Mouse (Mus musculus): Measurements from ENCODE around the gene Gemin7.

The Gemin7 gene

DNA sequence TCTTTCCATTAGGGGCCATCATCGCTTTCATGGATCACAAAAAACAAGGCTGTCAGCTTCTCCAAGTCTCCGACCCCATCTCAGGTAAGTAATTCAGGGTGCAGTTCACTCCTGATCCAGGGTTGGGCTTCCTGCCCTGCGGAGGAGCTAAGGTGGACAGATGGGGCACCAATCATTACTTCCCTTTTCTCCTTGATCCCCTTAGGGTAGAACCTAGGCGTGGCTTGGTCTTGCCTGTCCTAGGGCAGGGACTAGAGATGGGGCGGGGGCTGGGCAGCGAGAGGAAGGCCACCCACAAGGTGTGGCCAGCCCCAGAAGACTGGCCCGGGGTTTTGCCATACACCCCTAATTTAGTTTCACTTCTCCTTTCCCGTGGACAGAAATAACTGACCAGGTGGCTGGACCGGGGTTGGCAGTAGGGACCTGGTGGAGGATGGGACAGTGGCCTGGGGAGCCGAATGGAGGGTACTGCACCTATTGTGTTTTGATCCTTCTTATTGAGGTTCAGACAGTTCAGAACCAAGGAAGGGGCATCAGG is 551 bp upstream of the Gemin7 start:
- no peak for DNase-seq (ENCODE audit: extremely low spot score, low spot score)

DNA sequence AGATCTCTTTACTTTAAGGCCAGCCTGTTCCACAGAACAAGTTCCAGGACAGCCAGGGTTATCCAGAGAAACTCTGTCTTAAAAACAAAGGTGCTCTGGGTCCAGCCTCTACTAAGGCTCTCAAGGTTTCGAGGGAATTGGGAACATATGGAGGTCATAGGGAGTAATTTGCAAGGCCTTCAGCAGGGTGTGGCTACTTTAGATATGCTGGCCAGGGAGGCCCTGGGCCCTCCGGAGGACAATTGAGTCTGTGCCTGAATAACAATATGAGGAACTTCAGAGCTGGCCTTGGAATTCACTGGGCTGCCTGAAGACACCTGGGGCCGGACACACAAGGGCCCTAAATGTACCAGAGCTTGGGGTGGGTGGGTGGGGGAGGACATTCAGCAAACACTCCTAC is 1.8 kb downstream of the Gemin7 start:
- DNase-seq (ENCODE audit: extremely low spot score, low spot score) = no peak

DNA sequence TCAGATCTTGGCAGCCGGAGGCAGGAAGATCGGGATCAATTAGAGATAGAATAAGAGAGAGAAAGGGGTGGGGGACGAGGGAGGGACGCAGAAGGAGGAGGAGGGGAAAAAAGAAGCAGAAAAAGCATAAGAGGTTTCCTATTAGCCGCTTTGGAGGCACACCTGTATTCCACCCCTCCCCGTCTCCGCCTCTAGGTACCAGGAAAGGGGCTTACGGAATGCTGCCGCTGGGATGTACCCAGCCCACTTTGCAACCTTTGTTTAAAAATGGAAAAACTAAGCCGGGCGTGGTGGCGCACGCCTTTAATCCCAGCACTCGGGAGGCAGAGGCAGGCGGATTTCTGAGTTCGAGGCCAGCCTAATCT is 3.6 kb downstream of the Gemin7 start:
- DNase-seq (ENCODE audit: extremely low spot score, low spot score) = no peak

DNA sequence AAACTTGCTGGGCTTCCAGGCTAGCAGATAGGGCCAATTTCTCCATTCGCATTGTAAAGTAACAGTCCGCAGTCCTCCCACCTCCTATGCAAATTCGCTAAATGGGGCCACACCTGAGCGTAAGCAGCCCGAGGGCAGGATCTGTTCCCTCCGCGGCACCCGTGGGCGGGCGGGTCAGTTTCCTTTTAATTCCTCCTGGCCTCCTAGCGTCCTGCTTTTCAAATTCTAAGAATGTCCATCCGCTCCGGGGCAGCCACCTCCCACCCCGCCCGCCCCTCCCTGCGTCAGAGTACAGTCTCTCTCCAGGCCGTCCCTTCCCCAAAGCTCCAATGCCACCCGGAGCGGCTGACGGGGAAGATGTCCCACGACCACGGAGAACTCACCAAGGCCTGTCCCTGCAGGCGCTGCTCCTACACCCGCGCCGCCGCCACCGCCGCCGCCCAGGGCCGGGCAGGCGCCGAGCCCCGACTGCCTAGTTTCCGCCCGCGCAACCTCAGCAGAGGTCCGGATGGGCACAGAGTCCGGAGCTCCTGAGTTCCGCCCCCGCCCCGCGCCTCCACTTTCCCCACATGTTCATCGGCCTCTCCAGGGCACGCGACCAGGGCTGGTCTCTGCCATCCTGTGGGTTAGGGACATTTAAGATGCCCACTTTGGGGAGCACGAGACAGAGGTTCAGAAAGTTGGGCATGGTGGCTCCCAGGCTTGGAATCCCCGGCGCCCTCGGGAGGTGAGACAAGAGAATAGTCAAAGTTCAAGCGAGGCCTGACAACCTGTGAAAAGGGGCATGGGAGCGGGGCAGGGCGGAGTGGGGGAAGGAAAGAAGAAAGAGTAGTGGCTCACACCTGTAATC is 4.2 kb downstream of the Gemin7 start:
- peak; percentile 92 for DNase-seq (ENCODE audit: extremely low spot score, low spot score)

DNA sequence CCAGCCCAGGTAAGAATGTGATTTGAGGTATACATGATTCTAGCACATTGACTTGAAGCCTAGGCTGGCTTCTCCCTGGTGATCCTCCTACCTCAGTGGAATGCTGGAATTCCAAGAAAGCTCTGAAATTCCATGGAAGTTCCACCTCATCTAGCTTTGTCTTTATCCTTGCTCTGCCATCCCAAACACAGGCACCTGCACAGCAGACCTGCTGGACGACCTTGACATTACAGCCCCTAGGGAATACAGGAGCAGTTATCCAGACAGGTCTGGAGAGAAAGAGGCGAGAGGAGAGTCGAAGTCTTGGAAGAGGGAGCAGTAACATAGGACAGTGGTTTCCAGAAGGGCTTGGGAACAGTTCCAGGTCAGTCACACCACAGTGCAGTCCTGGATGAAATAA is 7.7 kb downstream of the Gemin7 start:
- no peak for DNase-seq (ENCODE audit: extremely low spot score, low spot score)

DNA sequence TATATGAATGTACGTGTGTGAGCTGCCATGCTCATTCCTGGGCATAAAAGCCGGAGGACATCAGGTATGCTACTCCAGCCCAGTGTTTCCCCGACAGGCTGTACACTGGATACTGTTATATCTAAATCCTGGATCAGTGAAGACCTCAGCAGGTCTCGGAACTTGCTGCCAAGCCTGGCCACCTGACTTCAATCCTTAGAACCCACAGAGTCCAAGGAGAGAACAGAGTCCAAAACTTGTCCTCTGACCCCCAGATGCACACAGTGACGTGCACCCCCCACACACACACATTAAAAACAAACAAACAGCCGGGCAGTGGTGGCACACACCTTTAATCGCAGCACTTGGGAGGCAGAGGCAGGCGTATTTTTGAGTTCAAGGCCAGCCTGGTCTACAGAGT is 10.0 kb downstream of the Gemin7 start:
- no peak for DNase-seq (ENCODE audit: extremely low spot score, low spot score)

DNA sequence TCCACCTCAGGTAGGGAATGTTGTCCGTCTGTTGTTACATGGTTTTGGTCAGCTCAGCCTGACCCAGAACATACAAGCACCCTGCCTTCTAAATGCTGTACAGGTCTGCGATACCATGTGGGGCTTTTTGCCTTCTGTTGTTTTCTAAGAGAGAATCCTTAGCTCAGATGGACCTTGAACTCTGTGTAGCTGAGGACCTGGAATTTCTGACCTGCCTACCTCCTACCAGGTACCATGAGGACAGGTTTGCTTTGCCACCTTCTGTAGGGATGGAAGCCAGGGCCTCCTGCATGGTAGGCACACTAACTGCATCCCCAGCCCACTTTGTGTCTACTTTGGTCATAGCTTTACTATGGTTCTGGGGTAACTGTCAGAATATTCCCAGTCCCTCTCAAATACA is 11.6 kb downstream of the Gemin7 start:
- no peak for DNase-seq (ENCODE audit: extremely low spot score, low spot score)

DNA sequence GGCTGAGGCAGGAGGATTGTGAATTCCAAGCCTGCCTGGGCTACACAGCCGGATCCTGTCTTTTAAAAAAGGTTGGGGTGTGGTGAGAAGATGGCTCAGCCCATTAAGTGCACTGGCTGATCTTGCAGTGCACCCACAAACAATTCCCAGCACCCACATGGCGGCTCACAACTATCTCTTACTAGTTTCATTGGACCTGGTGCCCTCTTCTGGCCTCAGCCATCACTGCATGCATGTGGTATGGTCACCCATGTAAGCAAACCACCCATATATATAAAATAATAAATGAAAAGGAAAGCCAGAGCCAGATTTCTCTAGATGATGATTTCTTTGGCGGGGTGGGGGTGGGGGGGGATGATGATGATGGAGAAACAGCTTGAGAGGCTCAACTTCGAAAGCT is 12.9 kb downstream of the Gemin7 start:
- DNase-seq (ENCODE audit: extremely low spot score, low spot score) = no peak

DNA sequence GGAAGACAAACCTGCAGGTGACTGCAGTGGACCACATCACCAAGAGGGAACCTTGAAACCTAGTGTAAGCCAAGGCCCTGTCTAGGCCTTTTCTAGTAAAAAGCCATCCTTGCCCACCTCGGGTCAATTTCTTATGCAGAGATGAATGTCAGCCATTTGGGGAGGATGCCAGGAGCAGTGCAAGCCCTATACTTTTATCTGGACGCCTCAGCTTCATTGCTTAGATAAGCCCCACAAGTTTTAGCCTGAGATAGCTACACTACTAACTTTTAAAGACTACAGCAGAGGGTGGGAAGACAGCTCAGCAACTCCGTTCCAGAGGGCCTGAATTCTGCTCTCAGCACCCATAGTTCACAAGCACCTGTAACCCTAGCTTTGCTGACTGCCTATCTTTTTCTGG is 13.5 kb downstream of the Gemin7 start:
- DNase-seq (ENCODE audit: extremely low spot score, low spot score) = no peak

DNA sequence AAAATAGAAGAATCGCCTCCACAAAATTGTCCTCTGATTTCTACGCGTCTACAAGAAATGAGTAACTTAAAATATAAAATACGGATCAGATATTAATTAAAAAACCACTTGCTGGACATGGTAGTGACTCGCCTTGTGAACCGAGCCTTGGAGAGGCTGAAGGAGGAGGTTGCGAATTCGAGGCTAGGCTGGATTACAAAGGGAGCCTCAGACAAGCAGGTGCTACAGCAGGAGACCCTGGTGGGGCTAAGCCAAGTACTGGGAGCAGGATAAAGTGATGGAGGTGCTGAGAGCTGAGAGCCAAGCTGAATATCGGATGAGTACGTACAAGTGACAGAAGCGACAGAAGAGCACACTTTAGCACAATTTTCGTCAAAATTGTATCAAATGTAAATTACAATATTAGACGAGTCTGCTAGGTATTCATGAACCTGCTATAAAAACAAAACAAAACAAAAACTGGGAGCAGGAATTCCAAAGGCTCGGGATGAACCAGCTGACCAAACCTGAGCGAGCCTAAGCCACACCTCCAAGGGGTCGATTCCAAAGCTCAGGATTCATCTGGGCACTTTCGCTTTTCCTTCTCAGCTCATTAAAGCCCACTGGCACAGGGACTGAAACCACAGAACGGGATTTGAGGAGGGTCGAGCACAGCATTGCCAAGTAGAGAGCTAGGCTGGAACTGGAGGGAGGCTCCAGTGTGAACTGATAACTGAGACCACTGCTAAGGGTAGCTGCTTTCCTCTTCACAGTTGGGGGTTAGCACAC is 14.6 kb downstream of the Gemin7 start, which contains the start of gene Ppp1r37:
Gene Ppp1r37 (minus strand): TSS at position 434 of the 768 bp plus-strand sequence.
- no peak for DNase-seq (ENCODE audit: extremely low spot score, low spot score)

DNA sequence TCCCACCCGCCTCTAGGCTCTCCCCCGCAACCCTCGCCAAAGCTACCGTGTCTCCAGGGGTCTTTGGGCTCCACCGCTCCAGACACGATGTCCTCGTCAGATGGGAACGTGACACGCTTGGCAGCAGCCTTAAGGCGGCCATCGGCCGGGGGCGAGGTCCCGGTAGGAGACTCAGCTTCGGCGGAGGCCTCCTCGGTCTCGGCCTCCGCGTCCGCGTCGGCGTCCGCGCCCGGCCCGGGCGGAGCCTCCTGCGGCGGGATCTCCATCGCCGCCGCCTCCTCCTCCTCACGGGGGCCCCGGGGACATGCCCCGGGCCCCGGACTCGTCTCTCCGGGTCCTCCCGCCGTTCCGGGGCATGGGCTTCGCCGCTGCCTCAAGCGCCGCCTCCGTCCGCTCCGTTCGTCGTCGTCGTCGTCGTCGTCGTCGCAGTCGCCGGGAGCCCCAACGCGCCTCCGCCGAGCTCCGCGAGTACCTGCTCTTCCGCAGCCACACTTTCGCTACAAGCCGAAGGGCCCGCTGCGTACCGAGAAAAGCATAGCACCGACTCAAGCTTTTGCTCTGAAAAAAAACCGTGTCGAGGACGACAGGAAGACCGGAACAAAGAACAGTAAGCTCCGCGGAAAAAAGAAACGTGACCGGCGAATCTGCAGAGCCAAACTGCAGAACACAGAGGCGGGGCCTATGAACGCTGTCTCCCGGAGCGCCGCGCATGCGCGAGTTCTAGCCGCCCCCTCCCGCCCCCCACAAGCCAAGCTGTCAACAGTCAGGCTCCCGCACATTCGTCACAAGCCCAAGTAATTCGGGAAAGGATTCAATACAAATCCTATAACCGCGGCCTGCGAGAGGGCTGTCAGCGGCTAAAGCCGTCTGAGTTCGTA is 15.4 kb downstream of the Gemin7 start:
- DNase-seq (ENCODE audit: extremely low spot score, low spot score) = peak; percentile 96

DNA sequence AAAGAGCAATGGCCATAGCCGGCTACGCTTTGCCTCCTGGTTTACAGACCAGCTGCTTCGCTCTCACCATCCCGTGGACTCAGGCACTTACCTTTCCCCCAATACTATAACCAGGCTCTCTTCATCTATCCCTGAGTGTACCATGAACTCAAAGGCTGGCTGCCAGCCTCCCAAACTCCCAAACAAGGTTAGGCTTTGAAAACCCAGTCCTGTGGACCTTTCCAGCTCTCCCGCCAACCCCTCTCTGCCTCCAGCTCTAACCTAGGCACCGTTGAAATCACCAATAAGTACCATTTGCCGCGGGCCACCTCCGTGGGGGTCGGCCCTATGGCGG is 16.0 kb downstream of the Gemin7 start:
- no peak for DNase-seq (ENCODE audit: extremely low spot score, low spot score)

DNA sequence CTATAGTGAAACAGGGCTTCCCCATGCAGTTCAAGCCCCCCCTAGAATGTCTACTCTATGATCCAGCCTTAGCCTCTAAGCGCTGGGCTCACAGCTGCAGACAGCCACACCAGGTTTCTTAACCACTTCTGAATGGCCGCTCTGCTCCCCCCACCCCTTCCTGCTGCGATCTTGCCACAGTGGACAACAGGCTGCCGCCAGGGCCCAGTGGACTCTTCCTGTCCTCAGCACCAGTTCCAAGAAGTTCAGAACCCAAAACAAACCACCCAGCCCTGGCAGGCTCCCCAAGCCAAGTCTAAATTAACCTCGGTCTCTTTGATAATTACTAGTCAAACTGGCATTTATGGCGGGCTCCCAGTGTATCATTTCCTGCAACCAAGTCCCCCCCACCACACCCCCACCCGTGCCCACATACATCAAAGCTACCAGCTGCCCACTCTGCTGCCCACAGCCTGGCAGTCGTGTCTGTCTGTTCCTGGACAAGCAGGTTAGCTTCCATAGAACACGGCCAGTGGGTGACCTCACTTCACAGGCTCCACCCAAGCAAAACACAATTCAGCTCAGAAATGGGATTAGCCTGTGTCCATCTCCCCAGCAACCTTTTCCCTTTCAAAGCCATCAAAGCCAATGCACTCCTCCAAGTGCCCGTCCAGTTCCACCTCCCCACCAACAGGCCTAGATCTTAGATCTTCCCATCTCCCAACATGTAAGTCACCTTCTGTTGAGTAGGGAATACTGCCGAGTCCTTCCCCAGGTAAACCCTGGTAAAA is 16.7 kb downstream of the Gemin7 start:
- no peak for DNase-seq (ENCODE audit: extremely low spot score, low spot score)

DNA sequence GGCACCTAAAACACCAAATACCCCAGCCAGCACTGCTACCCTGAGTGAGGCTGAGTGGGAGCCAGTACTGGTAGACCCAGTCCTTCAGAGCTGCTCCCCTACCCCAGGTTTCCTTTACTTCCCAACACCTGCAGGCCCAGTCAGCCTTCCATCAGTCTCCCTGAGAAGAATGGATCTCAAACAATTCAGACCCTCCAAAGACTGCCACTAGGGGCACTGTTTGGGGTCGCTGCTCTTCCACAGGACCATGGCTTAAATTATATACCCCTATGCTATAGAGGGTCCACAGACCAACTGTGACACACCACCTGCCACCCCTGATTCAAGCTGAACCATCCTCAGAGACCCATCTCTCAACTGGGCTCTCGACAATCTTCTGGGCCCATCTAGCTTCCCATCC is 18.4 kb downstream of the Gemin7 start:
- no peak for DNase-seq (ENCODE audit: extremely low spot score, low spot score)

DNA sequence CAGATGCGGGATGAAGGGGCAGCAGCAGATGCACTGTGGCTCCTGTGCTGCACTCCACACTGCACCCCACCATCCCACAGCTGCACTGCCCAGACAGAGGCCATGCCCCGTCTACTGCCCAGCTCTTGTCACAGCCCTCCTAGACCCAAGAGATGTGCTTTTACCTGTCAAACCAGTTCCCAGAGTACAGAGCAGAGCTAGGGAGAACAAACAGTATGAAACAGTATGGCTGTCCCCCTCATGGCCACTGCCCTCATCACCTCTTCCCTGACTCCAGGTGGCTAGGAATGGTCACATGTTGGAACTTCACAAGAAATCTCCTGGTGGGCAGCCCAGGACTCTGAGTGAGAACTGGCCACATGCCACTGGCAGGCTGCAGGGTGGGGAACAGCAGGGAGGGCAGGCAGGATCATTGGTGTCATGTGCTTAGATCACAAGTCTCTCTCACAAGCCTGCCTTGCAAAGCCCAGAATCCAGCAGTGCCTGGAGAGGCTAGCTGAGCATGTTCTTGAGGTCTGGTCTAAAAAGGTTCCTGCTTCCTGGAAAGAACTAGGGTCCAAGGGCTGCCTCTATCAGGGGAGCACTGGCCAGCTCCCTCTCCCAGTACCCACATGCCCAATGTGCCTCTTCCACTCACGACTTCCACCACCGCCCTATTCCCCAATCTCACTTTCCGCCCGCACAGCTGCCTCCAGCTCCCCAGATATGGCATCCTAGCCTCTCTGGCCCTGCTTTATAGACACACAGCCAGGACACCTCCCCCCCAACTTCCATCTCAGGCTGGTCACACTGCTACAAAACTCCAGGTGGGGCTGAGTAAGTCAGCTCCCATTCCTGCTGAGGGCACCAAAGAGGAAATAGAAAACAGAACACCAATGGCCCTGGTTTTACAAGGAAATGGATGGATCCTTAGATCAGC is 19.2 kb downstream of the Gemin7 start:
- no peak for DNase-seq (ENCODE audit: extremely low spot score, low spot score)

DNA sequence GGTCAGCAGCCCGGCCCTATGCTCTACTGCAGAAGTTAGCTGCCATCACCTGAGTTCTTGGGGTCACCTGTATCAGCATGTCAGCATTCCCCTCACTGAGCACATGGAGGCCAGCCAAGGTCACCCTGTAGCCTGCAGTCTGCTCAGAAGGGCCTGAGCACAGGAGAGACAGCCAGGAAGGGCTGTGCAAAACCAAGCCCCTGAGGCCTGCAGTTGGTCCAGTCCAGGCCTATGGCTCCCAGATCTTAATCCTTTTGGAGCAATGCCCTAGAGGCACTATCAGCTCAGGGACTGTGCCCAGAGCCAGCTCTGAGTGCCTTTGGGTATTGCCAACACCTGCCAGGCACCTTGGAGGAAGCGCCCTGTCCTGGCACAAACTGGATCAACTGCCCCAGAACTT is 20.3 kb downstream of the Gemin7 start:
- no peak for DNase-seq (ENCODE audit: extremely low spot score, low spot score)

DNA sequence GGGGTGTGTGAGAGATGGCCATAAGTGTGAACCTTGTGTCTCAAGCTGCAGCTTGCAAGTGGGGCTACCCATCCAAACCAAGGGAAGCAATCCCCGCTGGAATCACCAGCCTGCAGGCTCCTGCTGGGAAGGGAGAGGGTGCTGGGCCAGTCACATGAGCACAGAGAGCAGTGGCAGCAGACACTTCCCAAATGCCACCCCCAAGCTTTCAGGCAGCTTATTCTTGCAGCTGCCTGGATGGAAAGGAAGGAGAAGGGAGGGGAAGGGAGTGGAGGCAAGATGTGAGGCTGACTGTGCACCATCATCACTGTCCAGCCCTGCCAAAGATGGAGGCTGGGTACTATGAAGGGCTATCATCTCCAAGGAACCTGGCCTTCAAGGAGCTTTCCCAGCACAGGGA is 23.2 kb downstream of the Gemin7 start:
- no peak for DNase-seq (ENCODE audit: extremely low spot score, low spot score)

DNA sequence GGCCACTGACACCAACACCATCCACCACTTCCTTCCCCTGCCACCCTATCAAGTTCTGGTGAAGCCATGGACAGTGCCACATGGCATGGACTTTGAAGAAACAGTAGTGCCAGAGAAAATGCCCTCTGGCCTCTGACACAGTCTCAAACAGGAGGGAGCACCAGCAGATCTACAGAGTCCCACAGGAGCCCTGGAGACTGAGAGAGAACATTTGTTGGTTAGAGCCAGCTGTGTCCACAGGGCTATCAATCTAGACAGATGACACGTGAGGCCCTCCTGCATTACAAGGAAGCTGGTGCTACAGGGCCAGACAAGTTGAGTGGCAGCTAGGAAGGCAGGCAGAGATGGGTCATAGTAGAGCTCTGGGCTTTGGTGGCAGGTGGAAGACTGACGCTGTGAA is 25.0 kb downstream of the Gemin7 start:
- no peak for DNase-seq (ENCODE audit: extremely low spot score, low spot score)

DNA sequence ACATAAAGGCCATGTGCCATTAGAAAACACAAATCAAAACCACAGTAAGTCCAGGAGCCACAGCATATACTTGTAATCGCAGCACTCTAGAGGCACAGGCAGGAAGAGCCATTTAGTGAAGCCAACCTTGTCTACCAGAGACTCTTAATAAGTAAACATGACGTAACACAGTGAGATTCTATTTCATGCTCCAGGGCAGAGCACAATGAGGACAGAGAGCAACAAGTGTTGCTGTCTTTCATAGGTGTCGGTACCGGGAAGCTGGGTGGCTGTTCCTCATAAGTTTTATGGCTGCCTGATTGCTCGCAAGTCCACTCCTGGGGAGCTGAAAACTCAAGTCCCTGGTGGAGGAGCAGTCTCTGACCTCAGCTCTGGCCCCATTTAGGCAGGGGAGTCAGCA is 25.8 kb downstream of the Gemin7 start:
- no peak for DNase-seq (ENCODE audit: extremely low spot score, low spot score)

DNA sequence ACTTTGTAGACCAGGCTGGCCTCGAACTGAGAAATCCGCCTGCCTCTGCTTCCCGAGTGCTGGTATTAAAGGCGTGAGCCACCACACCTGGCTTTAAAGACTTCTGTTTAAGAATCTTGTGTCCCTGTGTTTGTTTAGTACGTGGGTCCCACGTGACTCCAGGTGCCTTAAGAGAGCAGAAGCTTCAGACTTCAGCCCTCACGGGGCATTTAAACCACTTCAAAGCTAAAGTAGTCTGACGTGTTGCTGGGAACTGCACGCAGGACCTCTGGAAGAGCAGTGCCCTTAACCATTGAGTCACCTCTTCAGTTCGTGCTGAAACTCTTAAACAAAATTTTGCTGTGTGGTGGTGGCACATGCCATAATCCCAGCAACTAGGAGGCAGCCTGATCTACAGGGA is 28.0 kb downstream of the Gemin7 start:
- no peak for DNase-seq (ENCODE audit: extremely low spot score, low spot score)
